Mouse (Mus musculus) intestine, postnatal 0 days (tissue): ENCODE data around the gene Kcnn1. TPM values are rescaled to one million over a fixed set of nuclear protein-coding genes. Genes with fewer than 3 reads are reported as not detected.

Experiments
- ATAC-seq: fragments of 200-750 bp; cut with Nextera tagmentation; 2 replicates; pipeline ENCODE4 v1.8.0; 2017; ENCODE audit warnings: mild to moderate bottlenecking, moderate TSS enrichment, moderate library complexity
- H3K27ac ChIP-seq: fragments of 300-500 bp; sonication (generic); 2 replicates; pipeline ENCODE4 v1.5.1; 2014; ENCODE audit warnings: mild to moderate bottlenecking, low read depth, low read length, moderate library complexity
- H3K27me3 ChIP-seq: fragments of 300-500 bp; sonication (generic); replicated peaks from 2 replicates; pipeline ENCODE4 v1.6.1; 2014; ENCODE audit warnings: low read length, mixed read lengths; ENCODE audit not compliant: control insufficient read depth, insufficient read depth
- H3K36me3 ChIP-seq: fragments of 300-500 bp; sonication (generic); 2 replicates; pipeline ENCODE4 v1.6.1; 2014; ENCODE audit warnings: mild to moderate bottlenecking, moderate library complexity; ENCODE audit not compliant: control insufficient read depth, insufficient read depth
- H3K4me1 ChIP-seq: fragments of 300-500 bp; sonication (generic); replicated peaks from 2 replicates; pipeline ENCODE4 v1.6.1; 2014; ENCODE audit warnings: antibody characterized with exemption, low read length, mixed read lengths; ENCODE audit not compliant: control insufficient read depth, insufficient read depth
- H3K4me2 ChIP-seq: fragments of 300-500 bp; sonication (generic); replicated peaks from 2 replicates; pipeline ENCODE4 v1.6.1; 2014; ENCODE audit warnings: low read depth, mild to moderate bottlenecking, moderate library complexity
- H3K4me3 ChIP-seq: fragments of 300-500 bp; sonication (generic); 2 replicates; pipeline ENCODE4 v1.5.1; 2014; ENCODE audit warnings: low read depth, low read length
- H3K9ac ChIP-seq: fragments of 300-500 bp; sonication (generic); 2 replicates; pipeline ENCODE4 v1.6.1; 2014; ENCODE audit warnings: mild to moderate bottlenecking, low read depth, low read length
- H3K9me3 ChIP-seq: fragments of 300-500 bp; sonication (generic); 2 replicates; pipeline ENCODE4 v1.6.1; 2016; ENCODE audit warnings: mixed run types; ENCODE audit not compliant: control insufficient read depth
- CTCF ChIP-seq: sonication (generic); IDR thresholded peaks from 2 replicates; pipeline ENCODE4 v1.5.1; 2016; ENCODE audit warnings: low read depth, mild to moderate bottlenecking, control low read depth, antibody characterized with exemption, moderate library complexity
- WGBS: fragments of 180-500 bp; shearing (Covaris S2); extraction: QIAGEN DNeasy Blood & Tissue Kit; methylation state at CpG from one replicate; pipeline ENCODE4 v1.1.7; 2014; 5-methylcytosine and 5-hydroxymethylcytosine counted together
- polyA plus RNA-seq: library from polyadenylated mRNA; unstranded; fragments of >200 nt; fragmentation: Nextera tagmentation; extraction: Ambion mirVana; gene quantifications from 2 replicates; pipeline ENCODE4 v1.2.1, GENCODE M21; 2015

The Kcnn1 gene
- polyA plus RNA-seq, 1 experiment from 2014 or later = 0.30 TPM

- no peak for ATAC-seq
These were observed 24.6 kb upstream of the Kcnn1 start for GRCm38 (mm10) chr8:70887669-70888068.

GRCm38 (mm10) chr8:70885612-70886011, 22.6 kb upstream of the Kcnn1 start:
- no peak overlapping the region for H3K4me3 ChIP-seq
- no peak overlapping the region for H3K9ac ChIP-seq
- ATAC-seq = no peak
- no peaks in the 10 kb centered on the region for H3K27me3 ChIP-seq
- no peaks in the 10 kb centered on the region for H3K4me1 ChIP-seq
- H3K4me2 ChIP-seq = no peak overlapping the region
- H3K27ac ChIP-seq = no peak overlapping the region
- no peaks in the 10 kb centered on the region for H3K36me3 ChIP-seq
- WGBS = 16% methylated on average over 12 of the region's 12 CpGs
- no peak for TF ChIP-seq CTCF
- H3K9me3 ChIP-seq = no peaks in the 10 kb centered on the region

More at GRCm38 (mm10) chr8:70887669-70888068, 24.6 kb upstream of the Kcnn1 start:
- H3K9me3 ChIP-seq = no peaks in the 10 kb centered on the region
- 8% methylated on average over 18 of the region's 18 CpGs for WGBS
- H3K9ac ChIP-seq = no peak overlapping the region
- no peaks in the 10 kb centered on the region for H3K36me3 ChIP-seq
- no peak for TF ChIP-seq CTCF
- H3K4me3 ChIP-seq = no peak overlapping the region
- peaks cover 17% of the 10 kb centered on the region for H3K27me3 ChIP-seq
- H3K4me1 ChIP-seq = 0 out of 2 replicates have a peak, but pooled peaks cover 3% of the 10 kb centered on the region
- H3K4me2 ChIP-seq = no peak overlapping the region
- no peak overlapping the region for H3K27ac ChIP-seq

- H3K36me3 ChIP-seq = no peaks in the 10 kb centered on the region
- H3K4me2 ChIP-seq = no peak overlapping the region
- no peak overlapping the region for H3K4me3 ChIP-seq
- H3K4me1 ChIP-seq = no peaks in the 10 kb centered on the region
- WGBS = 84% methylated on average over 10 of the region's 10 CpGs
- ATAC-seq = no peak
- no peak for TF ChIP-seq CTCF
- no peaks in the 10 kb centered on the region for H3K9me3 ChIP-seq
- H3K27ac ChIP-seq = no peak overlapping the region
- no peak overlapping the region for H3K9ac ChIP-seq
- no peaks in the 10 kb centered on the region for H3K27me3 ChIP-seq
These were observed 21.6 kb upstream of the Kcnn1 start for GRCm38 (mm10) chr8:70884683-70885082.

- Histone ChIP-seq H3K4me2 (no peak overlapping the region), H3K9ac (no peak overlapping the region), H3K4me1 (no peaks in the 10 kb centered on the region), H3K27me3 (no peaks in the 10 kb centered on the region), H3K36me3 (no peaks in the 10 kb centered on the region), H3K9me3 (no peaks in the 10 kb centered on the region), H3K4me3 (no peak overlapping the region), H3K27ac (no peak overlapping the region)
- 90% methylated on average over 4 of the region's 4 CpGs for WGBS
- TF ChIP-seq CTCF = no peak
- ATAC-seq = no peak
These were observed 21.1 kb upstream of the Kcnn1 start for GRCm38 (mm10) chr8:70884186-70884585.

GRCm38 (mm10) chr8:70880546-70880945, 17.5 kb upstream of the Kcnn1 start:
- Histone ChIP-seq H3K9me3 (no peaks in the 10 kb centered on the region), H3K27ac (no peak overlapping the region), H3K27me3 (no peaks in the 10 kb centered on the region), H3K4me3 (no peak overlapping the region), H3K36me3 (no peaks in the 10 kb centered on the region), H3K4me1 (no peaks in the 10 kb centered on the region), H3K4me2 (no peak overlapping the region), H3K9ac (no peak overlapping the region)
- WGBS = 26% methylated on average over 11 of the region's 11 CpGs
- TF ChIP-seq CTCF = no peak
- ATAC-seq = no peak

GRCm38 (mm10) chr8:70880126-70880525, 17.1 kb upstream of the Kcnn1 start:
- Histone ChIP-seq H3K9me3 (no peaks in the 10 kb centered on the region), H3K4me3 (no peak overlapping the region), H3K27ac (no peak overlapping the region), H3K9ac (no peak overlapping the region), H3K4me1 (no peaks in the 10 kb centered on the region), H3K27me3 (no peaks in the 10 kb centered on the region), H3K4me2 (no peak overlapping the region), H3K36me3 (no peaks in the 10 kb centered on the region)
- TF ChIP-seq CTCF = peak; percentile 15; the same call in 1 of the 2 replicates
- 6% methylated on average over 4 of the region's 4 CpGs for WGBS
- ATAC-seq = no peak

- TF ChIP-seq CTCF = no peak
- Histone ChIP-seq H3K36me3 (no peaks in the 10 kb centered on the region), H3K4me1 (no peaks in the 10 kb centered on the region), H3K4me3 (no peak overlapping the region), H3K27me3 (no peaks in the 10 kb centered on the region), H3K27ac (no peak overlapping the region), H3K9me3 (no peaks in the 10 kb centered on the region), H3K9ac (no peak overlapping the region), H3K4me2 (no peak overlapping the region)
- 71% methylated on average over 4 of the region's 4 CpGs for WGBS
- no peak for ATAC-seq
These were observed 16.4 kb upstream of the Kcnn1 start for GRCm38 (mm10) chr8:70879500-70879899.
